Mouse (Mus musculus) small intestine, adult 2 months (tissue): ENCODE results near the gene Rrp15.

Experiments
- CTCF ChIP-seq: fragments of 200-500 bp; IDR thresholded peaks from 2 replicates; pipeline ENCODE4 v1.5.1; 2012; ENCODE audit warnings: low read depth, mild to moderate bottlenecking, control low read depth, inconsistent platforms, low read length, moderate library complexity, mixed read lengths; ENCODE audit not compliant: insufficient replicate concordance, insufficient read length; ENCODE audit errors: extremely low read depth
- POLR2A ChIP-seq: fragments of 200-500 bp; IDR thresholded peaks from 2 replicates; pipeline ENCODE4 v1.6.1; 2012; ENCODE audit warnings: low read depth, mild to moderate bottlenecking, control low read depth, inconsistent platforms, low read length, moderate library complexity

DNA sequence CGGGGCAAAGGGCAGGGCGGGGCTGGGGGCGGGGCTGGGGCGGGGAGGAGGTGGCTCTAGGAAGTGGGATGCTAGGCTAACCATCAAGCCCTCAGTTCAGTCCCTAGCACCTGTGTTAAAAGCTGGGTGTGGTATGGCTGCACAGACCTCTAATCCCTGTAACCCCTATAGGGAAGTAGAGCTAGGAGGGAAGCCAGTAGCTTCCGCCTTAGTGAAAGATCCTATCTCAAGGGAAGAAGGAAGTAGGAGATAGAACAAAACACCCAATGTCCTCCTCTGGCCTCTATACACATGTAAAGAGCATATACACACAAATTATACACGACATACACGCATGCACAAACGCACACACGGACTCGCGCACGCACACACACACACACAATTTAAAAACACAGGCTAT, 71.5 kb downstream of the Rrp15 start:
- no peak for TF ChIP-seq CTCF
- TF ChIP-seq POLR2A: no peak
